Mouse (Mus musculus): ENCODE results near the gene Bcl9.

Gene Bcl9

DNA sequence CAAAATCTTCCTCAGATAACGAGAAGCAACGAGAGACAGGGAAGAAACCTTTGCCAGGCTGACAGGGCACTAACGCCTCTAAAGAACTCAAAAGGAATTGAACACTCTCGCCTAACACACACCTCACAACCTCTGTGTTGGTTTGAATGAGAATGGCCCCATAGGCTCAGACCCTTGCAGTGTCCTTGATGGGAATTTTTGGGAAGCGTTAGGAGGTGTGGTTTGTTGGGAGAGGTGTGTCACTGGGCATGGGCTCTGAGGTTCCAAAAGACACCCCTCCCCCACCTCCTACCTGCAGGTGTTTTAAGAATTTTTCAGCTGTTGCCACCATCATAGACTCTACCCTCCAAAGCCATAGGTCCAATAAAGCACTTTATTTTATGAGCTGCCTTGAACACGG, 118.8 kb downstream of the Bcl9 start:
- no peak for DNase-seq (ENCODE audit: low spot score in 2 of 2)

DNA sequence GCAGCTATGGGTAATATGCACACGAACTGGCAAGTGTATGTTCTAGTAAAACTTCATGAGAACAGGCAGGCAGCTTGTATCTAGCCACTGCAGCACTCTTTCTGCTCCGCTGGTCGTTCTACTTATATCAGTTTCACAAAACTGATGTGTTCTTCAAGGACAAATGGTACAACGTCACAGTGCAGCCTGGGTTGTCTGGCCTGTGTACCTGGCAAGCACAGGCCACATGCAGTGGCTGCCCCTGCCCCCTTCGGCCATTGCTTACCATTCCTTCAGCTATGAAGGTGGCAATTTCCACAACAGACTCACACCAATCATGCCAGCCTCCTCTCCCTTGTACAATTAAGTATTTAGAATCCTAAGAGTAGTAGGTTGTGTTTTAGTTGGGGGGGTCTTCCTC, 125.1 kb downstream of the Bcl9 start:
- DNase-seq (ENCODE audit: low spot score in 2 of 2): no peak

GRCm38 (mm10) chr3:97172231-97172630, 125.5 kb downstream of the Bcl9 start:
- no peak for DNase-seq (ENCODE audit: low spot score in 2 of 2)

DNA sequence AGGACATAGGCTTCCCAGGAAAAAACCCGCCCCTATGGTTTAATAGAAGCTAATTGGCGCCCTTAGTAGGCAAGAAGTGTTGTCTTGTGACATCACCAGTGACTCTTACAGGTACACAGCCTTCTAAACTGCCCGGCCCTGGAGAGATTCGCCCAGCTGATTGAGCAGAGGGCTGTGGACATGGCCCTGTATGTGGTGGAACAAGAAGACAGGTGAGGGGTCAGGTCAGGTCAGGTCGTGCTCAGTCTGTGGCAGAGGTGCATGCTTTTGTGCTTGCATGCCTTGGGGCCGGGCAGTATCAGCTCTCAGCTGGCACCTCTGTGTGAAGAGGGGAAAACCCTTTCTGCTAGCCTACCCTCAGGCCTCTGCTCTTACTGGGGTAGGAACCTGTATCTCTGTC, 126.2 kb downstream of the Bcl9 start:
- DNase-seq (ENCODE audit: low spot score in 2 of 2): no peak

GRCm38 (mm10) chr3:97167126-97167525, 130.6 kb downstream of the Bcl9 start:
- DNase-seq (ENCODE audit: low spot score in 2 of 2): peak in 1 of 2 experiments; percentile 5

DNA sequence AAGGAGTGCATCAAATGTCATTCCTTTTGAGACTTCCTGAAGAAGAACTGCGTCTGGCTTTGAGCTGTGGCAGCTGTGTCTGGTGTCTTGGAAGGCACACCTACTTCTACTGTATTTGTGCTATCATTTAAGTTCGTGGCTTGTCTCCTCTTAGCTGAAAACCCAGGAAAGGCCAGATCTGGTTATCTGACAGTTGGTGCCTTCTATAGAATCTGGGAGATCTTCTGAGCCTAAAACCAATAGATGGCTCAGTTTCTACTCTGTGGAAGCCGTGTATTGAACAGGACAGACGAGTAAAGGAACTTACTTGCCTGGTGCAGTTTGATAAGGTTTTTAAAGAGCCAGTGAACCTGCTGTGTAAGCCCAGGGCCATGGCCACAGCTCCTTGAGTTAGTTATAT, 133.2 kb downstream of the Bcl9 start:
- no peak for DNase-seq (ENCODE audit: low spot score in 2 of 2)

DNA sequence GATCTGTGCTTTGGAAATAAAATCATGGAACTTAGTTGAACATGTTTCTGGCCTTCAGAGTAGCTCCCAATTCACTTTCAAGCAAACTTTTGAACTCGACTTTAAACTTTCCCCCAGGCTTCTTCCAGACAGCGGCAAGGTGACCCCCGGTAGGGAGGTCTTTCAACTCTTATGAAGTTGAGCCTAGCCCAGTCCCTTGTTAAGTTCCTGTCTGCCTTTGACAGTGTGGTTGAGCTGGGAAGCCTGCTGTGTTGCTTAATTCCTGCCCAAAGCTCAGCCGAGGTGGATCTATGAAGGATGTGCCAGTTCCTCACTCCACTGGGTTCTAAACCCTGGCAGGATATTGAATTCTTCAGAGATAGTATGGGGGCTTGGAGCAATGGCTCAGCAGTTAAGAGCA, 135.9 kb downstream of the Bcl9 start:
- no peak for DNase-seq (ENCODE audit: low spot score in 2 of 2)

GRCm38 (mm10) chr3:97160908-97161307, 136.8 kb downstream of the Bcl9 start:
- no peak for DNase-seq (ENCODE audit: low spot score in 2 of 2)

GRCm38 (mm10) chr3:97159986-97160385, 137.7 kb downstream of the Bcl9 start:
- no peak for DNase-seq (ENCODE audit: low spot score in 2 of 2)

DNA sequence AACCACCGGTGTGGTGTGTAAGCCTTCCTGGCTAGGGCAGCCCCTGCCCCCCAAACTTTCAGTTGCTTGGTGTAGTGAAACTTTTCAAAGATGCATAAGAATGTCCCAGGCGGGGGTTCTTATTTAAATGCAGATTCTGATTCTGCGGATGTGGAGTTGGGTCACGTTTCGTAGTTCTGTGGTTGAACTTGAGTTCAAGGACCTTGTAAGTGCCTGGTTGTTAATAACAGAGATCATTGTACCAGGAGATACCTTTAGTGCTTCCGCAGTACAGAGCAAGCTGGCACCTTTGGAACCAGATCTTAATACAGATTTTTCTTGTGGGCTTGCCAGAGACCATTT, 138.2 kb downstream of the Bcl9 start:
- no peak for DNase-seq (ENCODE audit: low spot score in 2 of 2)

DNA sequence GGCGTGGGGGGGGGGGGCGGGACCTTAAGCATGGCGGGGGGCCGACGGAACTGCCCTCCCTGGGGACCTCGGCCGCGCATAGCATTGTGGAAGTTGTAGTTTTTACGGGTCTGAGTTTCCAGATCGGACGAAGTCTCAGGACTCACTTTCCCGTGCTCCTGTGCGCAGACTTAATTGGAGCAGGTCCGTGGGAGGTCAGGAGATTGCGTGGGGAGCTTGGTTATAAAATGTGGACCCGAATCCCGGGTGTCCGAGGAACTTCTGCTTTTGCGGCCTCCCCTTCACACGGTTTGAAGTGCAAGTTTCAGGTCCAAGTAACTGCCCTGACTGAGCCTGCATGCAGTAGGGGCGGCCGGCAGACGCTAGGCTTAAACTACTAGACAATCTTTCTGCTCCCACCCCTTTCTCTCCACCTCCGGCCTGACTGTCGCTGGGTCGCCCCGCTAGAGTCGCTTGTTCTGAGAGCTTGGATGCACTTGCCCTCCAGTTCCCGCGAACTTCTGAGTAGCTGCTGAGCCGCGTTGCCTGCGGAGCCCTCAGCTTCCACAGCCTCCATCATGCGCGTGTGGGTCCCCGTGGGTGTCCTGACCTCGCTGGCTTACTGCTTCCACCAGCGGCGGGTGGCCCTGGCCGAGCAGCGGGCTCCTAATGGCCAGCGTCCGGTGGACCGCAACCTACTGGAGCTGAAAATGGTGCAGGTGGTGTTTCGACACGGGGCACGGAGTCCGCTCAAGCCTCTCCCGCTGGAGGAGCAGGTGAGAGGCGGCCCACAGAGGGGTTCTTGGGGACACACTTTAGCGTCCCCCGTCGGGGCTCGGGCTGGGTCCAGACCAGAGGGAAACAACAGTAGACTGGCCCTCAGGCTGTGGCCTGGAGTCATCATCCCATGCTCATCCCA, 138.9 kb downstream of the Bcl9 start, which contains the start of gene Acp6:
Acp6 (plus strand) TSS at position 167 of the 898 bp plus-strand sequence.
- peak; percentile 72 to 86 for DNase-seq (ENCODE audit: low spot score in 2 of 2)

DNA sequence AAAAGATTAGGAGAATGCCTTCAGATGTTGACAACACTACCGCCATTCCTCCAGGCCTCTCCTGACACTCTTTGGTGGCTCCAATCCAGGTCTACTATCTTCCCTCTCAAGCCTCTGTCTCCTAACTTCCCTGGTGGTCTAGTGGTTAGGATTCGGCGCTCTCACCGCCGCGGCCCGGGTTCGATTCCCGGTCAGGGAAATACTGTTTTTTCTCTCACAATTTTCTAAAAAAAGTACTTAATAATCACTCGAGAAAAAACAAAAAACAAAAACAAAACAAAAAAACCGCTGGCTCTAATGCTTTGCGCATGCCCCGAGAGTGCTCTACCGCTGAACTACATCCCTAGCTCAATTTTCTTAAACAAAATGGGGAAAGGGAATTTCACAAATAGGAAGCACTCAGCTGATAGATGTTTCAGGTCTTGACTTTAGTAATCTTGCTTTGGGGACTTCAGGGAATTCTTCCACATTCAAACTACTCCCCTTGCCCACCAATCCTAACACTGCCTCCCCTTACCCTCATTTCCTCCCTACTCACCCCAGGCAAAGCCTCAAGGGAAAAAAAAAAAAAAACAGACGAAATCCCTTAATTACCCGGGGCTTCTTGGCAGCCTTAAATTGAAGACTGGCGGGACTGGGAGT, 139.6 kb downstream of the Bcl9 start:
- DNase-seq (ENCODE audit: low spot score in 2 of 2): peak; percentile 59 to 81

- DNase-seq (ENCODE audit: low spot score in 2 of 2): no peak
Observed at GRCm38 (mm10) chr3:97157308-97157707, 140.4 kb downstream of the Bcl9 start.

DNA sequence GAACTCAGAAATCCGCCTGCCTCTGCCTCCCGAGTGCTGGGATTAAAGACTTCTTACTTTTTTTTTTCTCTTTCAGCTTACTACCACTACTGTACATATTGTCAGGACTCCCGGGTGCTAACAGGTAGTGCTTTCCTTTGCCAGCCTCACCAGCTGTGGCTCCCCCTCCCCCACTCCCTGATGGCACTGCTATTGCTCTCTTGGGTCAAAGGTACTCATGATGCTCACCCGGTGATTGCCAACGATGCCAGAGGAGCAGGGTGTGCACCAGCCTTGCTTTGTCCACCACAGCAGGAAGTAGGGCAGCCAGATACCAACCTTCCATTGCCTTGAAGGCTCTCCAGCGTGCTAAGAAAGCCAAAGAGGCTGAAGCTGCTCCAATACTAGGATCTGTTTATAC, 141.3 kb downstream of the Bcl9 start:
- DNase-seq (ENCODE audit: low spot score in 2 of 2): no peak
